Mouse (Mus musculus): ENCODE data around the gene Rpl38.

GRCm38 (mm10) chr11:114636292-114636691 is 32.0 kb upstream of the Rpl38 start:
- TF ChIP-seq CTCF (IDR thresholded peaks at IDR 0.05; ENCODE audit: insufficient read depth, low read length) (peak; percentile 95), POLR2A (IDR thresholded peaks at IDR 0.05; ENCODE audit: borderline replicate concordance, extremely low read depth, low read depth, low read length) (no peak)
